ENCODE assay signal across 8 mouse cellular contexts in the genomic region with DNA sequence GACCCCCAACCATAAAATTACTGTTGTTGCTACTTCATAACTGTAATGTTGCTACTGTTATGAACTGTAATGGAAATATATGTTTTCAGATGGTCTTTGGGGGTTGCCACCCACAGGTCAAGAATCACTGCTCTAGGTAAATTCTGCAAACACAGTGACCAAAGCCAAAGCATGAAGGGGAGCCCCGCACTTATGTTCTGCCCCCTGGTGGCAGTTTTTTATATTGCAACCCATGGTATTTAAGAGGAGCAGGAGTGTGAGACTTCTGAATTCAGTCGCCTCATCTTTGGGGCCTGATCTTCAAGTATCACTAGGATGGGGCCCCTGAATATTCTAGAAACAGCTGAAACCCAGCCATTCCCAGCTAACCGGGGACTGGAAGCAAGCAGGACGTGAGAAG. TPM values are rescaled to one million over a fixed set of nuclear protein-coding genes. Genes with fewer than 3 reads are reported as not detected.
DNase-seq lines count a peak whose midpoint lies in the region; ATAC-seq and TF ChIP-seq lines count a peak whose summit lies in the region.

No protein-coding gene starts in this region.

- H3K27me3 ChIP-seq in kidney, adult 2 months (replicated peaks; ENCODE audit: control insufficient read depth, insufficient read depth, low read length), result peaks cover 5% of the 10 kb centered on the region; the same call in 1 of the 2 replicates
- H3K27me3 ChIP-seq in G1E (ENCODE audit: insufficient read depth, low read length), result peaks cover 32% of the 10 kb centered on the region
- H3K27me3 ChIP-seq in forebrain, embryonic 16.5 days (replicated peaks; ENCODE audit: control insufficient read depth, insufficient read depth, low read length), result peaks cover 47% of the 10 kb centered on the region

- H3K27ac ChIP-seq in kidney, adult 2 months (ENCODE audit: insufficient read depth, low read depth, low read length), result no peak overlapping the region
- H3K27ac ChIP-seq in forebrain, embryonic 16.5 days (ENCODE audit: low read length), result no peak overlapping the region

- ATAC-seq in G1E (ENCODE audit: extremely low read depth, insufficient number of reproducible peaks, low FRiP score, poor library complexity, severe bottlenecking), result no peak
- 0 out of 2 replicates have a peak, but pooled peaks have one; percentile 49 for ATAC-seq in forebrain, embryonic 16.5 days
- ATAC-seq in megakaryocyte progenitor cell, adult 5-6 weeks (replicated peaks; ENCODE audit: poor library complexity), result peak; percentile 45; the same call in 1 of the 2 replicates

- no peak overlapping the region for H3K4me3 ChIP-seq in kidney, adult 2 months (ENCODE audit: insufficient read depth, low read depth, low read length)
- no peak overlapping the region for H3K4me3 ChIP-seq in G1E (ENCODE audit: low read depth, low read length)
- H3K4me3 ChIP-seq in forebrain, embryonic 16.5 days (replicated peaks; ENCODE audit: low read length), result no peak overlapping the region

- H3K4me2 ChIP-seq in forebrain, embryonic 16.5 days (ENCODE audit: low read length), result no peak overlapping the region

- TF ChIP-seq POLR2A in kidney, adult 2 months (IDR thresholded peaks at IDR 0.05; ENCODE audit: low read depth, low read length), result no peak

- no peaks in the 10 kb centered on the region for H3K9me3 ChIP-seq in G1E (replicated peaks)
- H3K9me3 ChIP-seq in forebrain, embryonic 16.5 days (ENCODE audit: control insufficient read depth, low read length), result no peaks in the 10 kb centered on the region

- 15% methylated on average over 4 of the region's 4 CpGs for WGBS in kidney, adult 2 months
- WGBS in forebrain, embryonic 16.5 days, result under 1% methylated on average over 4 of the region's 4 CpGs

- H3K9ac ChIP-seq in forebrain, embryonic 16.5 days (replicated peaks; ENCODE audit: low read depth, low read length), result no peak overlapping the region

- peak; percentile 62 for TF ChIP-seq CTCF in kidney, adult 2 months (conservative IDR thresholded peaks at IDR 0.05; ENCODE audit: insufficient read depth, insufficient read length, low read depth, low read length)
- TF ChIP-seq CTCF in G1E (IDR thresholded peaks at IDR 0.05; ENCODE audit: low read depth, low read length), result peak; percentile 45

- no peaks in the 10 kb centered on the region for H3K36me3 ChIP-seq in kidney, adult 2 months (ENCODE audit: control insufficient read depth, insufficient read depth, low read length)
- H3K36me3 ChIP-seq in G1E (replicated peaks), result no peaks in the 10 kb centered on the region
- H3K36me3 ChIP-seq in forebrain, embryonic 16.5 days (ENCODE audit: control insufficient read depth, insufficient read depth), result no peaks in the 10 kb centered on the region

- DNase-seq in kidney, adult 2 months, result peak; percentile 64
- DNase-seq in kidney, adult 11 months, result no peak
- DNase-seq in G1E (ENCODE audit: low spot score), result peak; percentile 41
- peak; percentile 36 for DNase-seq in c-Kit-negative CD71-positive TER-119-positive erythroid progenitor cells, embryonic 14.5 days (ENCODE audit: low read depth, low spot score)
- peak; percentile 28 for DNase-seq in layer of hippocampus, adult 9-11 months
- DNase-seq in testis, postnatal 14 days (ENCODE audit: low spot score), result peak; percentile 53

- no peaks in the 10 kb centered on the region for H3K4me1 ChIP-seq in kidney, adult 2 months (ENCODE audit: control insufficient read depth, insufficient read depth, low read length)
- H3K4me1 ChIP-seq in G1E (ENCODE audit: insufficient read depth, low read depth, low read length), result peaks cover 28% of the 10 kb centered on the region
- H3K4me1 ChIP-seq in forebrain, embryonic 16.5 days (replicated peaks; ENCODE audit: control insufficient read depth, insufficient read depth, low read length), result peaks cover 7% of the 10 kb centered on the region

RNA-seq across cellular contexts. Expression of a gene that starts 15.4 kb away (rescaled TPM):
- polyA plus RNA-seq in kidney, adult 2 months (2012; rRNA removed), result not detected in 2 replicates
- total RNA-seq in G1E (2014; fragmentation: Nextera tagmentation) (not detected in 2 replicates), G1E (2017) (0.11 TPM in 1 of 2 replicates, not detected in the other)
- not detected in 2 replicates for polyA plus RNA-seq in G1E (2012)
- polyA plus RNA-seq in forebrain, embryonic 16.5 days (2015; fragmentation: Nextera tagmentation; extraction: Ambion mirVana), result 2.7 and 4.9 TPM in 2 replicates
- total RNA-seq in megakaryocyte progenitor cell, adult 5-6 weeks (2015), result not detected in 2 replicates
- total RNA-seq in megakaryocyte progenitor cell, adult 5-6 weeks (2017), result not detected in 2 replicates

RNA-seq across cellular contexts. Expression of a gene that starts 24.6 kb away (rescaled TPM):
- polyA plus RNA-seq in kidney, adult 2 months (2012; rRNA removed), result 0.06 TPM in 1 of 2 replicates, not detected in the other
- total RNA-seq in G1E (2014; fragmentation: Nextera tagmentation) (not detected in 2 replicates), G1E (2017) (0.06 and 0.11 TPM in 2 replicates)
- polyA plus RNA-seq in G1E (2012), result not detected in 2 replicates
- polyA plus RNA-seq in forebrain, embryonic 16.5 days (2015; fragmentation: Nextera tagmentation; extraction: Ambion mirVana), result not detected in 2 replicates
- not detected in 2 replicates for total RNA-seq in megakaryocyte progenitor cell, adult 5-6 weeks (2015)
- total RNA-seq in megakaryocyte progenitor cell, adult 5-6 weeks (2017), result not detected in 2 replicates

RNA-seq across cellular contexts. Expression of a gene that starts 51.7 kb away (rescaled TPM):
- polyA plus RNA-seq in kidney, adult 2 months (2012; rRNA removed), result not detected in 2 replicates
- total RNA-seq in G1E (2014; fragmentation: Nextera tagmentation) (not detected in 2 replicates), G1E (2017) (not detected in 2 replicates)
- not detected in 2 replicates for polyA plus RNA-seq in G1E (2012)
- not detected in 2 replicates for polyA plus RNA-seq in forebrain, embryonic 16.5 days (2015; fragmentation: Nextera tagmentation; extraction: Ambion mirVana)
- total RNA-seq in megakaryocyte progenitor cell, adult 5-6 weeks (2015), result not detected in 2 replicates
- not detected in 2 replicates for total RNA-seq in megakaryocyte progenitor cell, adult 5-6 weeks (2017)

RNA-seq across cellular contexts. Expression of a gene that starts 52.0 kb away (rescaled TPM):
- 46.0 and 54.1 TPM in 2 replicates for polyA plus RNA-seq in kidney, adult 2 months (2012; rRNA removed)
- 15.7 and 17.5 TPM in 2 replicates for total RNA-seq in G1E (2014; fragmentation: Nextera tagmentation)
- total RNA-seq in G1E (2017), result 17.1 and 21.2 TPM in 2 replicates
- polyA plus RNA-seq in G1E (2012), result 17.6 and 19.4 TPM in 2 replicates
- polyA plus RNA-seq in forebrain, embryonic 16.5 days (2015; fragmentation: Nextera tagmentation; extraction: Ambion mirVana), result 145 and 148 TPM in 2 replicates
- total RNA-seq in megakaryocyte progenitor cell, adult 5-6 weeks (2015), result 18.5 and 19.7 TPM in 2 replicates
- total RNA-seq in megakaryocyte progenitor cell, adult 5-6 weeks (2017), result 18.5 and 26.1 TPM in 2 replicates
